Mouse (Mus musculus): ENCODE results near the gene Csn1s2b. TPM values are rescaled to one million over a fixed set of nuclear protein-coding genes. Genes with fewer than 3 reads are reported as not detected.
"Not testable (repeated sequence)": the region's sequence is repeated elsewhere in the genome, so short reads cannot be mapped to it uniquely, and the experiment has no call there.

Gene Csn1s2b
- not detected in 2 replicates for polyA plus RNA-seq (2016; fragmentation: Nextera tagmentation; extraction: Ambion mirVana)

DNA sequence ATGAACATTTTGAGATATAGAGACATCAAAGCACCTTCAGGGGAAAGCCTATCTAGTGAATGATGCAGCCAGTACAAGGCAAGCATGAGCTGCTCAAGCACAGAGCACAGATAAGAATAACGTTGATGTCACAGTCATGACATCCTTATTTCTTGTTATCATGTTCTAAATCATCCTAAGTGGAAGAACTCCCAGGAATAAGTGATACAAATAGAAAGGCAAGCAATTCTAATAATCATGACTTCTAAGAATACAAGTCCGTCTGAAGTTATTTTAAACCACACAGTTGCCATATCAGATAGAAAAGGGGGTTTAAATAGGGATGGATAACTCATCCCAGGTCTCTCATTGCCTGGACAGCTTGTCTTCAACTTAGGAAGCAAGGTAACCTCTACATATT lies at the start of gene Csn1s2b:
Gene Csn1s2b, plus strand, starts transcription at position 301 of the 400 bp plus-strand sequence.
- H3K27me3 ChIP-seq = no peaks in the 10 kb centered on the region
- no peak within 1 kb of the TSS for H3K4me3 ChIP-seq
- H3K4me2 ChIP-seq (replicated peaks) = no peak within 1 kb of the TSS
- ATAC-seq (ENCODE audit: low FRiP score) = no peak
- H3K4me1 ChIP-seq = no peaks in the 10 kb centered on the region
- H3K9me3 ChIP-seq (replicated peaks) = no peaks in the 10 kb centered on the region
- WGBS = 77% methylated on average over 2 of the region's 2 CpGs
- no peaks in the 10 kb centered on the region for H3K36me3 ChIP-seq
- no peak within 1 kb of the TSS for H3K9ac ChIP-seq
- H3K27ac ChIP-seq = no peak within 1 kb of the TSS

DNA sequence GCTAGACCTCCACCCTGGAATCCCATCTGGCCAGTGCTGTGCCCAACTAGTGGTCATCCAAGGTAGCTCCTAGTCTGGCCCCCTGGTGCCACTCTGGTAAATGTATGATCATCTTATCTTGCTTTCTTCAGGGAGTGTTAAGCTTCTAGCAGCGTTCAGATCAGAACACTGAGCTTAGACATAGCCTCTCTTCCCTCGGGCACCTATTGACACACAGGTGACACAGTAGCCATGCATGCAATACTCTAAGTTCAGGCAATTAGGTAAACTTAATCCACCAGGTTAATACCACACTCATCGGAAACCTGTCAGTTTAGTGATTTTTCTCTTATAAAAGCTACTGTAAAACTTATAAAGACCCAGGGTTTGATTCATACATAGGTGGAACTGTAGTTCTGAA lies 43.3 kb upstream of the Csn1s2b start:
- Histone ChIP-seq H3K27ac (no peak overlapping the region), H3K4me2 (replicated peaks) (no peak overlapping the region), H3K36me3 (no peaks in the 10 kb centered on the region), H3K27me3 (no peaks in the 10 kb centered on the region), H3K4me1 (no peaks in the 10 kb centered on the region), H3K4me3 (no peak overlapping the region), H3K9me3 (replicated peaks) (no peaks in the 10 kb centered on the region), H3K9ac (no peak overlapping the region)
- WGBS = 88% methylated on average over 3 of the region's 3 CpGs
- ATAC-seq (ENCODE audit: low FRiP score) = no peak

DNA sequence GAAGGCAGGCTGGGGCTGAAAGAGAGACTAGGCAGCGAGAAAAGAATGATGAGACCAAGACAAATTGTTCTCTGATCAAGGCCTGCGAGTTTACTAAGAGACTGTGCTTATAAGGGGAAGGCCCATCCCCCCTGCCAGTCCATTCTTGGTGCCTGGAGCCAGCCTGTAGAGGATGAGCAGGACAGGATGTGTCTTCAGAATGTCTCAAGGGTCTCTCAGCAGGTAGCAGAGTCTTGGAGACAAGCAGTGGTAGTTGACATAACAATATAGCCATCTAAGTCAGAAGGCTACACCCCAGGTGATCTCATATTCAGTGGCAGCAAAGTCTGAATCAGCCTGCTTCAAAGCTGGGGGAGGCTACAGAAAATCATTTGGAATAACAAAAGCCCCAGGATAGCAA lies 35.7 kb upstream of the Csn1s2b start:
- not testable (repeated sequence) for H3K4me2 ChIP-seq (replicated peaks); H3K9ac ChIP-seq; H3K36me3 ChIP-seq; ATAC-seq (ENCODE audit: low FRiP score); H3K4me3 ChIP-seq; H3K27ac ChIP-seq; H3K4me1 ChIP-seq; H3K27me3 ChIP-seq; H3K9me3 ChIP-seq (replicated peaks)
- 42% methylated on average over 2 of the region's 2 CpGs for WGBS

DNA sequence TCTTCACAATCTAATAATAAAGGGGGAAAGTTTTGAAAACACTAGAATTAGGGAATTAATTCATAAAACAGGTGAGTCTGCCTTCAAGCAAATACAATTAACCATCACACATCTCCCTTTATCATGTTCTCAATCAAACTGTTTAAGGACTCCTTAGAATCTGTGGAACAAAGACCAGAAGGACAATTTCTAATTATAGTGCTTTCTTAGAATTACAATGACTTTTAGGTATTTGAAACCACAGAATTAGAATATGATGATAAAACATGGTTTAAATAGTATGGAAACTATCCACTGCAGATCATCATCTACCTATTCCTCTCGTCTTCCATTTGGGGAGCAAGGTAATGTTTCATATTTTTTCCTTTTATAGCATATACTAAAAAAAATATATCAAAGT lies 33.6 kb upstream of the Csn1s2b start, which contains the start of gene Csn1s2a:
Gene Csn1s2a, plus strand, starts transcription at position 301 of the 400 bp plus-strand sequence.
- Histone ChIP-seq H3K4me1 (no peaks in the 10 kb centered on the region), H3K36me3 (no peaks in the 10 kb centered on the region), H3K27me3 (no peaks in the 10 kb centered on the region), H3K9me3 (replicated peaks) (no peaks in the 10 kb centered on the region), H3K9ac (no peak within 1 kb of the TSS), H3K27ac (no peak within 1 kb of the TSS), H3K4me2 (replicated peaks) (no peak within 1 kb of the TSS), H3K4me3 (no peak within 1 kb of the TSS)
- WGBS = 72% methylated on average over 1 of the region's 1 CpGs
- ATAC-seq (ENCODE audit: low FRiP score) = no peak

- no peaks in the 10 kb centered on the region for H3K27me3 ChIP-seq
- no peak overlapping the region for H3K4me2 ChIP-seq (replicated peaks)
- H3K4me3 ChIP-seq = no peak overlapping the region
- no peak for ATAC-seq (ENCODE audit: low FRiP score)
- no peak overlapping the region for H3K9ac ChIP-seq
- 63% methylated on average over 4 of the region's 4 CpGs for WGBS
- H3K27ac ChIP-seq = no peak overlapping the region
- no peaks in the 10 kb centered on the region for H3K36me3 ChIP-seq
- H3K4me1 ChIP-seq = no peaks in the 10 kb centered on the region
- no peaks in the 10 kb centered on the region for H3K9me3 ChIP-seq (replicated peaks)
Observed at GRCm38 (mm10) chr5:87782731-87783130, 25.2 kb upstream of the Csn1s2b start.

- no peaks in the 10 kb centered on the region for H3K4me1 ChIP-seq
- H3K27me3 ChIP-seq = no peaks in the 10 kb centered on the region
- H3K36me3 ChIP-seq = no peaks in the 10 kb centered on the region
- H3K9me3 ChIP-seq (replicated peaks) = no peaks in the 10 kb centered on the region
- 68% methylated on average over 2 of the region's 2 CpGs for WGBS
- H3K4me2 ChIP-seq (replicated peaks) = no peak overlapping the region
- H3K4me3 ChIP-seq = no peak overlapping the region
- H3K27ac ChIP-seq = no peak overlapping the region
- no peak for ATAC-seq (ENCODE audit: low FRiP score)
- no peak overlapping the region for H3K9ac ChIP-seq
Observed at GRCm38 (mm10) chr5:87809253-87809652, 1.4 kb downstream of the Csn1s2b start.

- WGBS = 89% methylated on average over 1 of the region's 1 CpGs
- Histone ChIP-seq H3K9ac (no peak within 1 kb of the TSS), H3K27me3 (no peaks in the 10 kb centered on the region), H3K9me3 (replicated peaks) (no peaks in the 10 kb centered on the region), H3K4me2 (replicated peaks) (no peak within 1 kb of the TSS), H3K4me1 (no peaks in the 10 kb centered on the region), H3K27ac (no peak within 1 kb of the TSS), H3K36me3 (no peaks in the 10 kb centered on the region), H3K4me3 (no peak within 1 kb of the TSS)
- ATAC-seq (ENCODE audit: low FRiP score) = no peak
Observed at GRCm38 (mm10) chr5:87825386-87825785, 17.5 kb downstream of the Csn1s2b start, which contains the start of gene Prr27. Prr27 (plus strand) TSS chr5:87825686.

- H3K9me3 ChIP-seq (replicated peaks) = no peaks in the 10 kb centered on the region
- no peak for ATAC-seq (ENCODE audit: low FRiP score)
- H3K9ac ChIP-seq = no peak overlapping the region
- H3K4me1 ChIP-seq = no peaks in the 10 kb centered on the region
- no peak overlapping the region for H3K4me3 ChIP-seq
- 75% methylated on average over 3 of the region's 3 CpGs for WGBS
- H3K36me3 ChIP-seq = no peaks in the 10 kb centered on the region
- no peaks in the 10 kb centered on the region for H3K27me3 ChIP-seq
- no peak overlapping the region for H3K27ac ChIP-seq
- no peak overlapping the region for H3K4me2 ChIP-seq (replicated peaks)
Observed at GRCm38 (mm10) chr5:87855136-87855716, 47.3 kb downstream of the Csn1s2b start.

- Histone ChIP-seq H3K9ac (no peak overlapping the region), H3K4me1 (no peaks in the 10 kb centered on the region), H3K27me3 (no peaks in the 10 kb centered on the region), H3K36me3 (no peaks in the 10 kb centered on the region), H3K4me3 (no peak overlapping the region), H3K27ac (no peak overlapping the region), H3K4me2 (replicated peaks) (no peak overlapping the region), H3K9me3 (replicated peaks) (no peaks in the 10 kb centered on the region)
- 69% methylated on average over 2 of the region's 2 CpGs for WGBS
- no peak for ATAC-seq (ENCODE audit: low FRiP score)
Observed at GRCm38 (mm10) chr5:87870084-87870483, 62.2 kb downstream of the Csn1s2b start.

DNA sequence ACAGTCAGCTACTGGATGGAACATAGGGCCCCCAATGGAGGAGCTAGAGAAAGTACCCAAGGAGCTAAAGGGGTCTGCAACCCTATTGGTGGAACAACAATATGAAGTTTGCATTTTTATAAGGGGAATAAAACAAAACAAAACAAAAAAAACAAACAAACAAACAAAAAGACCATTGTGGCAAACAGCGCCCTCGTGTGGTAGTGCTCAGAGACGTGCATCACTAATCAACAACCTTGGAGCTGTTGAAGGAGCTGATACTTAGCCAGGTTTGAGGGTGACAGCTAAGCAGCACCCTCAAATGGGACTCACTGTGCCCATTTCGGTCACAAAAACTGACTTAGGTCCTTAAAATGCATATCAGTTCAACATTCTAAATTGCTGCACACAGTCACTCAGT lies 63.5 kb downstream of the Csn1s2b start:
- no peaks in the 10 kb centered on the region for H3K4me1 ChIP-seq
- H3K4me2 ChIP-seq (replicated peaks) = no peak overlapping the region
- no peaks in the 10 kb centered on the region for H3K36me3 ChIP-seq
- H3K27ac ChIP-seq = no peak overlapping the region
- no peak overlapping the region for H3K9ac ChIP-seq
- no peak for ATAC-seq (ENCODE audit: low FRiP score)
- no peaks in the 10 kb centered on the region for H3K9me3 ChIP-seq (replicated peaks)
- WGBS = 36% methylated on average over 4 of the region's 4 CpGs
- H3K4me3 ChIP-seq = no peak overlapping the region
- H3K27me3 ChIP-seq = no peaks in the 10 kb centered on the region

Other genes with a start within 250 kb of the Csn1s2b start
- not detected in 2 replicates for gene Sult1d1, start 239.1 kb upstream of the Csn1s2b start, polyA plus RNA-seq (2016; fragmentation: Nextera tagmentation; extraction: Ambion mirVana)
- gene Sult1e1, start 216.5 kb upstream of the Csn1s2b start, polyA plus RNA-seq (2016; fragmentation: Nextera tagmentation; extraction: Ambion mirVana) = not detected in 2 replicates
- not detected in 2 replicates for gene Csn1s1, start 141.9 kb upstream of the Csn1s2b start, polyA plus RNA-seq (2016; fragmentation: Nextera tagmentation; extraction: Ambion mirVana)
- gene Csn2, start 108.5 kb upstream of the Csn1s2b start, polyA plus RNA-seq (2016; fragmentation: Nextera tagmentation; extraction: Ambion mirVana) = not detected in 2 replicates
- not detected in 2 replicates for gene Csn1s2a, start 33.5 kb upstream of the Csn1s2b start, polyA plus RNA-seq (2016; fragmentation: Nextera tagmentation; extraction: Ambion mirVana)
- gene Prr27, start 17.6 kb downstream of the Csn1s2b start, polyA plus RNA-seq (2016; fragmentation: Nextera tagmentation; extraction: Ambion mirVana) = not detected in 2 replicates
- not detected in 2 replicates for gene Odam, start 76.9 kb downstream of the Csn1s2b start, polyA plus RNA-seq (2016; fragmentation: Nextera tagmentation; extraction: Ambion mirVana)
- gene Csn3, start 117.5 kb downstream of the Csn1s2b start, polyA plus RNA-seq (2016; fragmentation: Nextera tagmentation; extraction: Ambion mirVana) = not detected in 2 replicates
- gene 2310003L06Rik, start 161.4 kb downstream of the Csn1s2b start, polyA plus RNA-seq (2016; fragmentation: Nextera tagmentation; extraction: Ambion mirVana) = not detected in 2 replicates
- gene Gm28434, start 161.4 kb downstream of the Csn1s2b start, polyA plus RNA-seq (2016; fragmentation: Nextera tagmentation; extraction: Ambion mirVana) = not detected in 2 replicates
- not detected in 2 replicates for gene Cabs1, start 171.4 kb downstream of the Csn1s2b start, polyA plus RNA-seq (2016; fragmentation: Nextera tagmentation; extraction: Ambion mirVana)
- not detected in 2 replicates for gene Smr3a, start 194.5 kb downstream of the Csn1s2b start, polyA plus RNA-seq (2016; fragmentation: Nextera tagmentation; extraction: Ambion mirVana)